Comparison of ENCODE assay signal across 8 mouse cellular contexts in genomic region chr1:87264134-87265006, GRCm38 (mm10). TPM values are rescaled to one million over a fixed set of nuclear protein-coding genes. Genes with fewer than 3 reads are reported as not detected.
A peak's percentile ranks its signal among the peaks of the same experiment; 100 is the strongest.
DNase-seq lines count a peak whose midpoint lies in the region; ATAC-seq and TF ChIP-seq lines count a peak whose summit lies in the region.

Gene Efhd1, plus strand, starts transcription at chr1:87264363.

- no peaks in the 10 kb centered on the region for H3K9me3 ChIP-seq in limb, embryonic 15.5 days
- no peaks in the 10 kb centered on the region for H3K9me3 ChIP-seq in neural tube, embryonic 11.5 days (ENCODE audit: control insufficient read depth, low read length)

- no peak for TF ChIP-seq CTCF in gastrocnemius, adult 2 months (IDR thresholded peaks at IDR 0.05)

- H3K27ac ChIP-seq in gastrocnemius, adult 2 months: peak within 1 kb of the TSS; percentile 72
- H3K27ac ChIP-seq in limb, embryonic 15.5 days: no peak within 1 kb of the TSS
- no peak within 1 kb of the TSS for H3K27ac ChIP-seq in neural tube, embryonic 11.5 days (ENCODE audit: low read depth, low read length)

- no peaks in the 10 kb centered on the region for H3K36me3 ChIP-seq in limb, embryonic 15.5 days
- H3K36me3 ChIP-seq in neural tube, embryonic 11.5 days (ENCODE audit: control insufficient read depth, insufficient read depth, low read length): no peaks in the 10 kb centered on the region

- under 1% methylated on average over 70 of the region's 70 CpGs for WGBS in limb, embryonic 15.5 days
- WGBS in neural tube, embryonic 11.5 days: under 1% methylated on average over 70 of the region's 70 CpGs

- DNase-seq in ovary, adult 18-20 months (ENCODE audit: low spot score): peak; percentile 29
- DNase-seq in ovary, postnatal 14 days (ENCODE audit: low spot score): no peak
- peak; percentile 87 to 90 for DNase-seq in adrenal gland, postnatal 36 days
- peak; percentile 74 for DNase-seq in gastrocnemius, adult 2 months
- DNase-seq in induced T-regulatory cell, adult 2 months (ENCODE audit: low read depth): peak; percentile 15
- DNase-seq in neural tube, embryonic 11.5 days (ENCODE audit: low spot score): peak; percentile 59

- peaks cover 23% of the 10 kb centered on the region for H3K4me1 ChIP-seq in limb, embryonic 15.5 days
- peaks cover 14% of the 10 kb centered on the region for H3K4me1 ChIP-seq in neural tube, embryonic 11.5 days (ENCODE audit: control insufficient read depth, insufficient read depth, low read length)

- intact Hi-C loops in gastrocnemius, adult 2 months (cut with DNase I): no loop called here

- 0 out of 2 replicates have a peak, but pooled peaks have one; percentile 26 for ATAC-seq in limb, embryonic 15.5 days (ENCODE audit: insufficient number of reproducible peaks, low FRiP score, low TSS enrichment, low read depth)
- ATAC-seq in neural tube, embryonic 11.5 days (ENCODE audit: insufficient read depth, low FRiP score, low TSS enrichment): no peak
- no peak for ATAC-seq in erythroblast, adult 5-6 weeks (replicated peaks; ENCODE audit: low FRiP score, poor library complexity, severe bottlenecking)

- peak within 1 kb of the TSS; percentile 97 for H3K4me2 ChIP-seq in limb, embryonic 15.5 days
- H3K4me2 ChIP-seq in neural tube, embryonic 11.5 days (ENCODE audit: low read depth): peak within 1 kb of the TSS; percentile 82

- H3K27me3 ChIP-seq in limb, embryonic 15.5 days: peaks cover 70% of the 10 kb centered on the region
- H3K27me3 ChIP-seq in neural tube, embryonic 11.5 days (ENCODE audit: control insufficient read depth, insufficient read depth, low read length): peaks cover 58% of the 10 kb centered on the region

- H3K4me3 ChIP-seq in gastrocnemius, adult 2 months: peak within 1 kb of the TSS; percentile 83
- peak within 1 kb of the TSS; percentile 50 for H3K4me3 ChIP-seq in limb, embryonic 15.5 days
- peak within 1 kb of the TSS; percentile 47 for H3K4me3 ChIP-seq in neural tube, embryonic 11.5 days (ENCODE audit: low read depth, low read length)

- peak within 1 kb of the TSS; percentile 47; the same call in 1 of the 2 replicates for H3K9ac ChIP-seq in limb, embryonic 15.5 days
- peak within 1 kb of the TSS; percentile 36; the same call in 1 of the 2 replicates for H3K9ac ChIP-seq in neural tube, embryonic 11.5 days (ENCODE audit: low read length)

RNA-seq across cellular contexts. Expression of gene Efhd1, which starts in this region (rescaled TPM):
- total RNA-seq in adrenal gland, postnatal 36 days (2021): 100 to 1,000 TPM; 317 to 479 TPM
- 1 to 10 TPM; 3.7 to 7.4 TPM for total RNA-seq in gastrocnemius, adult 2 months (2021)
- polyA plus RNA-seq in limb, embryonic 15.5 days (2015; fragmentation: Nextera tagmentation; extraction: Ambion mirVana): 3.0 and 3.4 TPM in 2 replicates
- 0.51 and 0.58 TPM in 2 replicates for polyA plus RNA-seq in neural tube, embryonic 11.5 days (2014; fragmentation: Nextera tagmentation; extraction: Ambion mirVana)
- not detected in 2 replicates for total RNA-seq in erythroblast, adult 5-6 weeks (2015; ENCODE audit: low replicate concordance)
- not detected in 2 replicates for total RNA-seq in erythroblast, adult 5-6 weeks (2017; ENCODE audit: low replicate concordance)

Comparison
In these comparisons a context has a peak if more than half of its experiments do, and no peak if none do; other contexts are left out.
1. RNA of gene Efhd1 (total RNA-seq): 317 to 479 TPM in adrenal gland, postnatal 36 days; 3.7 to 7.4 TPM in gastrocnemius, adult 2 months and not detected in erythroblast, adult 5-6 weeks; every median in the first group is over 10 times any median in the second.
2. Peak in DNase-seq, H3K4me3 ChIP-seq, H3K9ac ChIP-seq and H3K4me2 ChIP-seq in neural tube, embryonic 11.5 days; RNA of the gene not detected or under 1 TPM.
3. Peak in every context shown above with its lines, with median percentiles within 50 percentile points of each other: H3K4me3 ChIP-seq.